Comparison of ENCODE assay signal across 8 mouse cellular contexts in the genomic region with DNA sequence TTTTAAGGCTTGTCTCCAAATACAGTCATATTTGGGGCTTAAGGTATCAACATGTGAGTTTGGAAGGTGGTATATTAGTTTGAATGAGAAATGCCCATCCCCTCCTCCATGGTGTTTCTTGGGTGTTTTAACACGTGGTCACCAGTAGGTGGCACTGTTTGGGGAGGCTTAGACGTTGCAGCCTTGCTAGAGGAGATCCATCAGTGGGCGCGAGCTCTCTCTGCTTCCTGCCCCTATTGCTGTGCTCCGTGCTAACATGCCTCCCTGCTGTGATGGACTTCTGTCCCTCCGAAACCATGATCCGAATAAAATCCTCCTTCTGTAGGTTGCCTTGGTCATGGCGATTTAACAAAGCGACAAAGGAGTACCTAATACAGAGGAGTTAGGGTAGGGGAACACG.
A peak's percentile ranks its signal among the peaks of the same experiment; 100 is the strongest.
DNase-seq lines count a peak whose midpoint lies in the region; ATAC-seq and TF ChIP-seq lines count a peak whose summit lies in the region.
"Had no signal": no experiment of that assay in that cellular context is flagged by ENCODE, and none has a peak within 500 bp of the region (broad histone marks: within the 10 kb centered on the region; RNA-seq: fewer than 3 reads in every experiment).

No protein-coding gene starts in this region.

- WGBS in midbrain, postnatal 0 days, result 31% methylated on average over 10 of the region's 10 CpGs

- H3K4me3 ChIP-seq in midbrain, postnatal 0 days (ENCODE audit: low read depth, low read length), result no peak overlapping the region
- H3K4me3 ChIP-seq: limb, embryonic 15.5 days had no signal

- DNase-seq in left cerebral cortex, postnatal 4 days, result peak; percentile 27
- no peak for DNase-seq in left cerebral cortex, postnatal 25 days (ENCODE audit: low spot score in 2 of 2)
- DNase-seq in ZHBTc4 (ENCODE audit: low read depth, low spot score), result peak; percentile 73
- DNase-seq in embryo, embryonic 10 days (ENCODE audit: low spot score), result peak; percentile 67
- DNase-seq in midbrain, postnatal 0 days (ENCODE audit: low spot score), result peak; percentile 41
- DNase-seq in adipocyte (ENCODE audit: low spot score), result no peak
- no peak for DNase-seq in right cerebral cortex, postnatal 4 days

- H3K27ac ChIP-seq in midbrain, postnatal 0 days (ENCODE audit: low read depth, low read length), result no peak overlapping the region
- H3K27ac ChIP-seq: limb, embryonic 15.5 days had no signal

- H3K9me3 ChIP-seq in midbrain, postnatal 0 days (ENCODE audit: low read length), result no peaks in the 10 kb centered on the region
- H3K9me3 ChIP-seq: limb, embryonic 15.5 days had no signal

- ATAC-seq in midbrain, postnatal 0 days (ENCODE audit: low FRiP score), result no peak

- intact Hi-C loops in left cerebral cortex, postnatal 4 days (cut with DNase I), result no loop called here
- intact Hi-C loops in left cerebral cortex, postnatal 25 days (cut with DNase I), result no loop called here

- no peaks in the 10 kb centered on the region for H3K4me1 ChIP-seq in midbrain, postnatal 0 days (ENCODE audit: insufficient read depth, low read length)
- H3K4me1 ChIP-seq: limb, embryonic 15.5 days had no signal

- H3K4me2 ChIP-seq in midbrain, postnatal 0 days (ENCODE audit: low read depth, low read length, poor library complexity, severe bottlenecking), result no peak overlapping the region
- H3K4me2 ChIP-seq: limb, embryonic 15.5 days had no signal

- no peaks in the 10 kb centered on the region for H3K27me3 ChIP-seq in midbrain, postnatal 0 days (ENCODE audit: insufficient read depth, low read length)
- H3K27me3 ChIP-seq: limb, embryonic 15.5 days had no signal

- peak; percentile 65 for TF ChIP-seq CTCF in midbrain, postnatal 0 days (IDR thresholded peaks at IDR 0.05)

- H3K9ac ChIP-seq in midbrain, postnatal 0 days (replicated peaks; ENCODE audit: low read length, poor library complexity, severe bottlenecking), result no peak overlapping the region
- H3K9ac ChIP-seq: limb, embryonic 15.5 days had no signal

- H3K36me3 ChIP-seq in midbrain, postnatal 0 days (ENCODE audit: insufficient read depth, low read length), result no peaks in the 10 kb centered on the region
- H3K36me3 ChIP-seq: limb, embryonic 15.5 days had no signal

Comparison
In these comparisons a context has a peak if more than half of its experiments do, and no peak if none do; other contexts are left out.
1. DNase-seq: peak in left cerebral cortex, postnatal 4 days (single experiment), ZHBTc4 (single experiment), embryo, embryonic 10 days (single experiment) and midbrain, postnatal 0 days (single experiment); none in left cerebral cortex, postnatal 25 days (0 of 2), adipocyte (single experiment) and right cerebral cortex, postnatal 4 days (single experiment).